ENCODE assay signal across 11 mouse cellular contexts in the genomic region with DNA sequence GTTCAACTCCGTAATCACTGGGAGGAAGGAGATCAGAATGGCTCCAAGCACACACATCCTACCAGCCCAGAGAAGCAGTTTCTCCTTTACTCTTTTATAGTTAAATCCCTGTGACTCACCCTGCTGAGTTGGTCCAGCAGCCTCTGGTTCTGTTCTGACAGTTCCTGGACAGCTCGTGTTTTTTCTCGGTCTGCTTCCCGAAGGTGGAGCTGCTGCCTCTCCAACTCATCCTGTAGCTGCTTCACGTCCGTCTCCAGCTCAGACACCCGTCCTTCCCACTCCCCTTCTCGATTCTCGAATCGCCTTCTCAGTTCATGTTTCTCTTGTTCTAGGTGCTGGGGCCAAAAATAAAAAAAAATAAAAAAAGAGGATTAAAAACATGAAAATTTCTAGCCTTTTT.
"Had no signal": no experiment of that assay in that cellular context is flagged by ENCODE, and none has a peak within 500 bp of the region (broad histone marks: within the 10 kb centered on the region; RNA-seq: fewer than 3 reads in every experiment).

No protein-coding gene starts in this region.

- DNase-seq: kidney, adult 11 months; kidney, adult 8-10 months; kidney, postnatal 10 days; layer of hippocampus, adult 9-11 months; left cerebral cortex, postnatal 4 days; liver, postnatal 0 days; lung, embryonic 14.5 days; right cerebral cortex, postnatal 4 days; thymus, adult 2 months; thymus, postnatal 14 days; thymus, postnatal 4 days had no signal
